Mouse (Mus musculus): ENCODE results near the gene Tob1. TPM values are rescaled to one million over a fixed set of nuclear protein-coding genes. Genes with fewer than 3 reads are reported as not detected.

The Tob1 gene
- polyA plus RNA-seq, 1 experiment: 10.2 TPM

DNA sequence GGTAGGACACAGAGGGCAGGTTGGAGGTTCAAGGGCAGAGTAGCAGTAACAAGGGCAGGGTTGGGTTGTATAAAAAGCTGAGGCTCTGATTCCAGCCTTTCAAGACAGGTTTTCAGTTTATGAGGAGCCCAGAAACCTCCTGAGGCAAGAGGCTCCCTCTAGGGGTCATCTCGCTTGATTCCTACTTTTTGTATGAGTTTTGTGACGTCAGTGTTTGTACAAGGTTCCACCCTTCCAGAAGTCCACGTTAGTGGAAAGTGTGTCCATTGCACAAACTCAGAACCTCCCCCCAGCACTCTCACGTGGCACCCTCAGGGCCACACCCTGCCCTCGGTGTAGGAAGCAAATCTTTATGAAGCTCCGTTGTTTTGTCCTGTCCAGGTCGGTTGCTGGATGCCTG lies 14.7 kb downstream of the Tob1 start:
- peak; percentile 15 to 44 for DNase-seq (ENCODE audit: low read depth in 1 of 2, low spot score in 2 of 2)
- 21% methylated on average over 7 of the region's 7 CpGs for WGBS
- TF ChIP-seq POLR2A (IDR thresholded peaks at IDR 0.05; ENCODE audit: low read depth, low read length) (no peak), CTCF (IDR thresholded peaks at IDR 0.05; ENCODE audit: extremely low read depth, insufficient read depth, insufficient read length, insufficient replicate concordance) (peak; percentile 25; the same call in 1 of the 2 replicates)
- H3K27me3 ChIP-seq (ENCODE audit: control insufficient read depth, insufficient read depth, low read length): no peaks in the 10 kb centered on the region
- no peaks in the 10 kb centered on the region for H3K36me3 ChIP-seq (ENCODE audit: control insufficient read depth, insufficient read depth, low read length)
- no peak overlapping the region for H3K27ac ChIP-seq (ENCODE audit: insufficient read depth, low read length)
- H3K4me3 ChIP-seq (ENCODE audit: extremely low read depth, insufficient read depth, insufficient read length): no peak overlapping the region
- H3K4me1 ChIP-seq (ENCODE audit: control insufficient read depth, insufficient read depth, insufficient read length): no peaks in the 10 kb centered on the region

GRCm38 (mm10) chr11:94228416-94228815 lies 17.2 kb downstream of the Tob1 start:
- TF ChIP-seq POLR2A (IDR thresholded peaks at IDR 0.05; ENCODE audit: low read depth, low read length): no peak
- no peak for TF ChIP-seq CTCF (IDR thresholded peaks at IDR 0.05; ENCODE audit: extremely low read depth, insufficient read depth, insufficient read length, insufficient replicate concordance)
- 77% methylated on average over 9 of the region's 9 CpGs for WGBS
- H3K27ac ChIP-seq (ENCODE audit: insufficient read depth, low read length): no peak overlapping the region
- no peak for DNase-seq (ENCODE audit: low read depth in 1 of 2, low spot score in 2 of 2)
- no peaks in the 10 kb centered on the region for H3K4me1 ChIP-seq (ENCODE audit: control insufficient read depth, insufficient read depth, insufficient read length)
- no peak overlapping the region for H3K4me3 ChIP-seq (ENCODE audit: extremely low read depth, insufficient read depth, insufficient read length)
- no peaks in the 10 kb centered on the region for H3K36me3 ChIP-seq (ENCODE audit: control insufficient read depth, insufficient read depth, low read length)
- H3K27me3 ChIP-seq (ENCODE audit: control insufficient read depth, insufficient read depth, low read length): no peaks in the 10 kb centered on the region

GRCm38 (mm10) chr11:94229207-94229960 lies 18.1 kb downstream of the Tob1 start:
- no peaks in the 10 kb centered on the region for H3K4me1 ChIP-seq (ENCODE audit: control insufficient read depth, insufficient read depth, insufficient read length)
- H3K27me3 ChIP-seq (ENCODE audit: control insufficient read depth, insufficient read depth, low read length): no peaks in the 10 kb centered on the region
- TF ChIP-seq CTCF (IDR thresholded peaks at IDR 0.05; ENCODE audit: extremely low read depth, insufficient read depth, insufficient read length, insufficient replicate concordance) (no peak), POLR2A (IDR thresholded peaks at IDR 0.05; ENCODE audit: low read depth, low read length) (no peak)
- no peak for DNase-seq (ENCODE audit: low read depth in 1 of 2, low spot score in 2 of 2)
- no peak overlapping the region for H3K4me3 ChIP-seq (ENCODE audit: extremely low read depth, insufficient read depth, insufficient read length)
- no peaks in the 10 kb centered on the region for H3K36me3 ChIP-seq (ENCODE audit: control insufficient read depth, insufficient read depth, low read length)
- 91% methylated on average over 5 of the region's 5 CpGs for WGBS
- H3K27ac ChIP-seq (ENCODE audit: insufficient read depth, low read length): no peak overlapping the region

GRCm38 (mm10) chr11:94230244-94230643 lies 19.0 kb downstream of the Tob1 start:
- Histone ChIP-seq H3K27me3 (ENCODE audit: control insufficient read depth, insufficient read depth, low read length) (no peaks in the 10 kb centered on the region), H3K27ac (ENCODE audit: insufficient read depth, low read length) (no peak overlapping the region), H3K4me3 (ENCODE audit: extremely low read depth, insufficient read depth, insufficient read length) (no peak overlapping the region), H3K36me3 (ENCODE audit: control insufficient read depth, insufficient read depth, low read length) (no peaks in the 10 kb centered on the region), H3K4me1 (ENCODE audit: control insufficient read depth, insufficient read depth, insufficient read length) (no peaks in the 10 kb centered on the region)
- DNase-seq (ENCODE audit: low read depth in 1 of 2, low spot score in 2 of 2): no peak
- no peak for TF ChIP-seq CTCF (IDR thresholded peaks at IDR 0.05; ENCODE audit: extremely low read depth, insufficient read depth, insufficient read length, insufficient replicate concordance)
- no peak for TF ChIP-seq POLR2A (IDR thresholded peaks at IDR 0.05; ENCODE audit: low read depth, low read length)
- WGBS: 90% methylated on average over 8 of the region's 8 CpGs

GRCm38 (mm10) chr11:94231821-94232552 lies 20.7 kb downstream of the Tob1 start:
- H3K4me3 ChIP-seq (ENCODE audit: extremely low read depth, insufficient read depth, insufficient read length): no peak overlapping the region
- TF ChIP-seq POLR2A (IDR thresholded peaks at IDR 0.05; ENCODE audit: low read depth, low read length) (no peak), CTCF (IDR thresholded peaks at IDR 0.05; ENCODE audit: extremely low read depth, insufficient read depth, insufficient read length, insufficient replicate concordance) (no peak)
- DNase-seq (ENCODE audit: low read depth in 1 of 2, low spot score in 2 of 2): no peak
- H3K36me3 ChIP-seq (ENCODE audit: control insufficient read depth, insufficient read depth, low read length): no peaks in the 10 kb centered on the region
- H3K27me3 ChIP-seq (ENCODE audit: control insufficient read depth, insufficient read depth, low read length): no peaks in the 10 kb centered on the region
- H3K4me1 ChIP-seq (ENCODE audit: control insufficient read depth, insufficient read depth, insufficient read length): no peaks in the 10 kb centered on the region
- H3K27ac ChIP-seq (ENCODE audit: insufficient read depth, low read length): no peak overlapping the region
- WGBS: 90% methylated on average over 19 of the region's 19 CpGs

DNA sequence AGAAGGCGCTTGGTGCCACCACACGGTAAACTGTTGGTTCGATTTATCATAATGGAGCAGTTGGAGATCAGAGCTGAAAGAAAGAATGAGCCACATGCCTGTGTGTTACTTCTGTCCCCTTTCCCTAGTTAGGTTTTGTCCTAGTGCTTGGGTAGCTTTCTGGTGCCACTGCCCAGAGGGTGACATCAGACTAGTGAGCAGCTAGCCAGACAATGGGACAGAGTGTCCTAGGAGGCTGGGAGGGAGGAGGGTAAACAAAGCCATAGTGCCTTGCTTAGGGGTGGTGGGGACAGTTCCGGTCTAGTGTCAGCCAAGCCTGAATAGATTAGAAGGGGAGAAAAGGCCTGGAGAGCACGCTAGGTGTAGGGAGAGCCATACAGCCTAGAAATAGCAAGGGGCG lies 22.2 kb downstream of the Tob1 start:
- Histone ChIP-seq H3K27me3 (ENCODE audit: control insufficient read depth, insufficient read depth, low read length) (no peaks in the 10 kb centered on the region), H3K27ac (ENCODE audit: insufficient read depth, low read length) (no peak overlapping the region), H3K4me1 (ENCODE audit: control insufficient read depth, insufficient read depth, insufficient read length) (no peaks in the 10 kb centered on the region), H3K36me3 (ENCODE audit: control insufficient read depth, insufficient read depth, low read length) (no peaks in the 10 kb centered on the region), H3K4me3 (ENCODE audit: extremely low read depth, insufficient read depth, insufficient read length) (no peak overlapping the region)
- DNase-seq (ENCODE audit: low read depth in 1 of 2, low spot score in 2 of 2): no peak
- 93% methylated on average over 6 of the region's 6 CpGs for WGBS
- no peak for TF ChIP-seq POLR2A (IDR thresholded peaks at IDR 0.05; ENCODE audit: low read depth, low read length)
- TF ChIP-seq CTCF (IDR thresholded peaks at IDR 0.05; ENCODE audit: extremely low read depth, insufficient read depth, insufficient read length, insufficient replicate concordance): no peak

DNA sequence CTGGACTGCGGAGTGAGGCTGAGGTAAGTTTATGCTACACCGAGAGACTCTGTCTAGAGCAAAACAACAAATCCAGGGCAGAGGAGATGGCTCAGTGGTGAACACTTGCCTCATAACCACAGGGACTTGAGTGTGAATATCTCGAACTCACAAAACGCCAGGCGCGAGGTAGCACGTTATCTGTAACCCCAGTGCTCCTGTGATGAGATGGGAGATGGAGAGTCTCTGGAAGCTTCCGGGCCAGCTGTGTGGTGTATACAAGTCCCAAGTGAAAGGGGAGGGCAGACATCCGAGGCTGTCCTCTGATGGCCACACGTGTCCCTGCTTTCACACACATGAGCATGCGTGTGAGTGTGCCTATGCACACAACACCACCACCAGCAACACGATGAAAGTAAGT lies 23.1 kb downstream of the Tob1 start:
- TF ChIP-seq POLR2A (IDR thresholded peaks at IDR 0.05; ENCODE audit: low read depth, low read length) (no peak), CTCF (IDR thresholded peaks at IDR 0.05; ENCODE audit: extremely low read depth, insufficient read depth, insufficient read length, insufficient replicate concordance) (no peak)
- Histone ChIP-seq H3K27ac (ENCODE audit: insufficient read depth, low read length) (no peak overlapping the region), H3K36me3 (ENCODE audit: control insufficient read depth, insufficient read depth, low read length) (no peaks in the 10 kb centered on the region), H3K4me3 (ENCODE audit: extremely low read depth, insufficient read depth, insufficient read length) (no peak overlapping the region), H3K4me1 (ENCODE audit: control insufficient read depth, insufficient read depth, insufficient read length) (no peaks in the 10 kb centered on the region), H3K27me3 (ENCODE audit: control insufficient read depth, insufficient read depth, low read length) (no peaks in the 10 kb centered on the region)
- DNase-seq (ENCODE audit: low read depth in 1 of 2, low spot score in 2 of 2): no peak
- 89% methylated on average over 12 of the region's 12 CpGs for WGBS
